Mouse (Mus musculus): ENCODE measurements around the gene Dio3. TPM values are rescaled to one million over a fixed set of nuclear protein-coding genes. Genes with fewer than 3 reads are reported as not detected.

The Dio3 gene
- polyA plus RNA-seq, 1 experiment from 2014 or later = 0.27 TPM

Small RNA genes lying within 50 kb of the gene (microRNA-seq; reads per million reads assigned to microRNA genes)
- 1.2 reads per million for gene Mir1247

Other genes starting within 250 kb of the Dio3 start
- gene Ppp2r5c, start 168.1 kb downstream of the Dio3 start, polyA plus RNA-seq (2015; fragmentation: Nextera tagmentation; extraction: Ambion mirVana) = 113 and 127 TPM in 2 replicates